Mouse (Mus musculus): ENCODE results near the gene Rnf227. TPM values are rescaled to one million over a fixed set of nuclear protein-coding genes. Genes with fewer than 3 reads are reported as not detected.

Gene Rnf227
- polyA plus RNA-seq, 1 experiment from 2014 or later, result 7.9 TPM

- no peak for ATAC-seq
- no peak for TF ChIP-seq CTCF (IDR thresholded peaks at IDR 0.05; ENCODE audit: low read depth)
- Histone ChIP-seq H3K27ac (ENCODE audit: low read depth, low read length) (peak overlapping the region; percentile 99), H3K4me3 (ENCODE audit: low read depth, low read length) (peak overlapping the region; percentile 96), H3K4me1 (replicated peaks; ENCODE audit: control insufficient read depth, insufficient read depth, low read length) (peaks cover 29% of the 10 kb centered on the region), H3K9me3 (ENCODE audit: control insufficient read depth) (no peaks in the 10 kb centered on the region), H3K27me3 (replicated peaks; ENCODE audit: control insufficient read depth, insufficient read depth, low read length) (no peaks in the 10 kb centered on the region), H3K9ac (ENCODE audit: low read depth, low read length) (peak overlapping the region; percentile 97), H3K36me3 (ENCODE audit: control insufficient read depth, insufficient read depth) (peaks cover 3% of the 10 kb centered on the region; the same call in 1 of the 2 replicates), H3K4me2 (replicated peaks; ENCODE audit: low read depth) (peak overlapping the region; percentile 95)
- WGBS, result 1% methylated on average over 22 of the region's 22 CpGs
These were observed 27.5 kb downstream of the Rnf227 start for GRCm38 (mm10) chr11:69367616-69368355.

GRCm38 (mm10) chr11:69368356-69369214 is 28.3 kb downstream of the Rnf227 start:
- ATAC-seq, result peak; percentile 26; the same call in 1 of the 2 replicates
- H3K4me3 ChIP-seq (ENCODE audit: low read depth, low read length), result peak overlapping the region; percentile 96
- under 1% methylated on average over 62 of the region's 106 CpGs for WGBS
- H3K4me2 ChIP-seq (replicated peaks; ENCODE audit: low read depth), result peak overlapping the region; percentile 95
- TF ChIP-seq CTCF (IDR thresholded peaks at IDR 0.05; ENCODE audit: low read depth), result no peak
- peaks cover 7% of the 10 kb centered on the region; the same call in 1 of the 2 replicates for H3K36me3 ChIP-seq (ENCODE audit: control insufficient read depth, insufficient read depth)
- H3K27ac ChIP-seq (ENCODE audit: low read depth, low read length), result peak overlapping the region; percentile 99
- no peaks in the 10 kb centered on the region for H3K9me3 ChIP-seq (ENCODE audit: control insufficient read depth)
- H3K27me3 ChIP-seq (replicated peaks; ENCODE audit: control insufficient read depth, insufficient read depth, low read length), result no peaks in the 10 kb centered on the region
- H3K9ac ChIP-seq (ENCODE audit: low read depth, low read length), result peak overlapping the region; percentile 97
- peaks cover 29% of the 10 kb centered on the region for H3K4me1 ChIP-seq (replicated peaks; ENCODE audit: control insufficient read depth, insufficient read depth, low read length)

DNA sequence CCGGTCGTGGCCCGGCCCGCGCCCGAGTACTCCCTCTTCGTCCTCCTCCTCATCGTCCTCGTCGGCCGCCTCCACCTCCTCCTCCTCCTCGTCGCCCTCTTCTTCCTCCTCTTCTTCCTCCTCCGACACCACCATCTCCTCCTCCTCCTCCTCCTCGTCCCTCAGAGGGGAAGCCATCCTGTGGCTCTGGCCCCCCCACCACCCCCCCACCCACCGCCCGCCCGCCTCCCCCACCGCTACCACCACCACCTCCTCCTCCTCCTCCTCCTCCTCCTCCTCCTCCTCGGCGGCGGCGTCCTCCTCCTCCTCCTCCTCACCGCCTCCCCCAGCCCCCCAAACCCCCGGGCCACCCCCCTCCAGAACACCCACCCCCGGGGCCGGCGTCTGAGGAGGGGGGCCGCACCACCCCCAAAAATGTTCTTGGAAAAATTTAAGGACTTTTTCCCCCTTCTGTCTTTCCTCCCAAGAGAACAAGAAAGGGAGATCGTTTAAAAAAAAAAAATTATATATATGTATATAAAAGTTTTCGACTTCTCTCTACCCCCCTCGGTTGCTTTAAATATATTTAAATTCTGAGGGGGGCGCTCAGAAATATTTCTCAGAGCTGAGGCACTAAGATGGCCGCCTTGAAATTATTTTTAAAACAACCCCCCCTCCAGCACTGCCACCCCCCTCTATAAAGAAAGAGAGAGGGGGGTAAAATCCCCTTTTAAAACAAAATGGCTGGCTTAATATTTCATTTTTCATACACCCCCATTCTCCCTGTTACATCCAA is 29.1 kb downstream of the Rnf227 start, which contains the start of gene Chd3:
Gene Chd3, minus strand, starts transcription at position 192 of the 775 bp plus-strand sequence.
- Histone ChIP-seq H3K4me2 (replicated peaks; ENCODE audit: low read depth) (peak within 1 kb of the TSS; percentile 95), H3K36me3 (ENCODE audit: control insufficient read depth, insufficient read depth) (peaks cover 6% of the 10 kb centered on the region; the same call in 1 of the 2 replicates), H3K4me3 (ENCODE audit: low read depth, low read length) (peak within 1 kb of the TSS; percentile 96), H3K27ac (ENCODE audit: low read depth, low read length) (peak within 1 kb of the TSS; percentile 99), H3K9ac (ENCODE audit: low read depth, low read length) (peak within 1 kb of the TSS; percentile 97), H3K4me1 (replicated peaks; ENCODE audit: control insufficient read depth, insufficient read depth, low read length) (peaks cover 25% of the 10 kb centered on the region), H3K9me3 (ENCODE audit: control insufficient read depth) (no peaks in the 10 kb centered on the region), H3K27me3 (replicated peaks; ENCODE audit: control insufficient read depth, insufficient read depth, low read length) (no peaks in the 10 kb centered on the region)
- no peak for TF ChIP-seq CTCF (IDR thresholded peaks at IDR 0.05; ENCODE audit: low read depth)
- 1% methylated on average over 22 of the region's 34 CpGs for WGBS
- no peak for ATAC-seq

- H3K4me3 ChIP-seq (ENCODE audit: low read depth, low read length), result peak overlapping the region; percentile 96; the same call in 1 of the 2 replicates
- 28% methylated on average over 2 of the region's 2 CpGs for WGBS
- TF ChIP-seq CTCF (IDR thresholded peaks at IDR 0.05; ENCODE audit: low read depth), result no peak
These were observed 29.9 kb downstream of the Rnf227 start for GRCm38 (mm10) chr11:69369990-69370816.

GRCm38 (mm10) chr11:69370817-69371215 is 30.6 kb downstream of the Rnf227 start:
- H3K4me2 ChIP-seq (replicated peaks; ENCODE audit: low read depth), result peak overlapping the region; percentile 35; the same call in 1 of the 2 replicates
- WGBS, result 27% methylated on average over 9 of the region's 9 CpGs
- no peaks in the 10 kb centered on the region for H3K27me3 ChIP-seq (replicated peaks; ENCODE audit: control insufficient read depth, insufficient read depth, low read length)

More at GRCm38 (mm10) chr11:69369990-69370816, 29.9 kb downstream of the Rnf227 start:
- no peak overlapping the region for H3K9ac ChIP-seq (ENCODE audit: low read depth, low read length)
- H3K4me1 ChIP-seq (replicated peaks; ENCODE audit: control insufficient read depth, insufficient read depth, low read length), result peaks cover 17% of the 10 kb centered on the region
- H3K4me2 ChIP-seq (replicated peaks; ENCODE audit: low read depth), result peak overlapping the region; percentile 95
- H3K27me3 ChIP-seq (replicated peaks; ENCODE audit: control insufficient read depth, insufficient read depth, low read length), result no peaks in the 10 kb centered on the region
- H3K27ac ChIP-seq (ENCODE audit: low read depth, low read length), result peak overlapping the region; percentile 99
- no peak for ATAC-seq
- no peaks in the 10 kb centered on the region for H3K9me3 ChIP-seq (ENCODE audit: control insufficient read depth)
- peaks cover 8% of the 10 kb centered on the region; the same call in 1 of the 2 replicates for H3K36me3 ChIP-seq (ENCODE audit: control insufficient read depth, insufficient read depth)

More at GRCm38 (mm10) chr11:69370817-69371215, 30.6 kb downstream of the Rnf227 start:
- no peak overlapping the region for H3K9ac ChIP-seq (ENCODE audit: low read depth, low read length)
- no peak for ATAC-seq
- peaks cover 11% of the 10 kb centered on the region for H3K4me1 ChIP-seq (replicated peaks; ENCODE audit: control insufficient read depth, insufficient read depth, low read length)
- no peak overlapping the region for H3K4me3 ChIP-seq (ENCODE audit: low read depth, low read length)
- no peaks in the 10 kb centered on the region for H3K9me3 ChIP-seq (ENCODE audit: control insufficient read depth)
- H3K36me3 ChIP-seq (ENCODE audit: control insufficient read depth, insufficient read depth), result peaks cover 8% of the 10 kb centered on the region; the same call in 1 of the 2 replicates
- TF ChIP-seq CTCF (IDR thresholded peaks at IDR 0.05; ENCODE audit: low read depth), result no peak
- peak overlapping the region; percentile 28; the same call in 1 of the 2 replicates for H3K27ac ChIP-seq (ENCODE audit: low read depth, low read length)
